ENCODE assay signal across 8 mouse cellular contexts in genomic region chr14:18330789-18331692, GRCm38 (mm10). TPM values are rescaled to one million over a fixed set of nuclear protein-coding genes. Genes with fewer than 3 reads are reported as not detected.
DNase-seq lines count a peak whose midpoint lies in the region.

No protein-coding gene starts in this region.

- no peaks in the 10 kb centered on the region for H3K27me3 ChIP-seq in forebrain, embryonic 10.5 days (ENCODE audit: poor library complexity, severe bottlenecking)

- H3K4me1 ChIP-seq in forebrain, embryonic 10.5 days: peaks cover 38% of the 10 kb centered on the region

- H3K36me3 ChIP-seq in forebrain, embryonic 10.5 days (replicated peaks): peaks cover 14% of the 10 kb centered on the region

- intact Hi-C loops in heart, postnatal 10 days (cut with DNase I): loop anchor here (5.0 kb wide), 1 partner anchor 561 kb away; the partner anchor contains the start of gene Ube2e2

- peak overlapping the region; percentile 94 for H3K27ac ChIP-seq in forebrain, embryonic 10.5 days

- peak overlapping the region; percentile 86 for H3K4me3 ChIP-seq in forebrain, embryonic 10.5 days

- H3K9me3 ChIP-seq in forebrain, embryonic 10.5 days: no peaks in the 10 kb centered on the region

- 4% methylated on average over 84 of the region's 99 CpGs for WGBS in forebrain, embryonic 10.5 days

- DNase-seq in CD8-positive naive resting alpha-beta T cell, adult 2 months (ENCODE audit: low read depth in 2 of 2, low spot score in 2 of 2): peak; percentile 3 to 36
- DNase-seq in adrenal gland, adult 8-10 months: peak; percentile 15
- peak; percentile 50 for DNase-seq in forebrain, embryonic 10.5 days (ENCODE audit: extremely low spot score, low spot score)
- peak; percentile 58 to 60 for DNase-seq in heart, postnatal 10 days
- DNase-seq in layer of hippocampus, adult 9-11 months: peak; percentile 17
- DNase-seq in lung, postnatal 10 days: peak; percentile 67
- DNase-seq in retina, embryonic 14.5 days (ENCODE audit: low spot score): peak; percentile 55
- peak; percentile 58 to 72 for DNase-seq in thymus, postnatal 36 days

RNA-seq across cellular contexts. Expression of gene Ube2e1, which starts 0.6 kb away (rescaled TPM):
- total RNA-seq in adrenal gland, adult 8-10 months (2022): 100 to 1,000 TPM in 1 of 4 experiments, 10 to 100 TPM in 3; 75.9 to 101 (median 93.4) TPM
- 166 and 172 TPM in 2 replicates for polyA plus RNA-seq in forebrain, embryonic 10.5 days (2016; fragmentation: Nextera tagmentation; extraction: Ambion mirVana)
- 10 to 100 TPM; 36.6 to 42.3 TPM for total RNA-seq in heart, postnatal 10 days (2021)

RNA-seq across cellular contexts. Expression of gene Rpl15, which starts 59.9 kb away (rescaled TPM):
- total RNA-seq in adrenal gland, adult 8-10 months (2022): 100 to 1,000 TPM; 673 to 753 (median 717) TPM
- polyA plus RNA-seq in forebrain, embryonic 10.5 days (2016; fragmentation: Nextera tagmentation; extraction: Ambion mirVana): 464 and 501 TPM in 2 replicates
- total RNA-seq in heart, postnatal 10 days (2021): 100 to 1,000 TPM; 793 to 803 TPM

Comparison
In these comparisons a context has a peak if more than half of its experiments do, and no peak if none do; other contexts are left out.
1. Peak in every context shown above with its lines: DNase-seq, H3K4me3 ChIP-seq and H3K27ac ChIP-seq.
2. DNase-seq: peak in every context shown above with its lines; median percentile 67 in lung, postnatal 10 days; 65 in thymus, postnatal 36 days; 59 in heart, postnatal 10 days; 55 in retina, embryonic 14.5 days; 50 in forebrain, embryonic 10.5 days; 20 in CD8-positive naive resting alpha-beta T cell, adult 2 months; 17 in layer of hippocampus, adult 9-11 months; 15 in adrenal gland, adult 8-10 months.